Mouse (Mus musculus) WW6 (cell line): ENCODE measurements at regions not wholly inside any gene's neighbourhood (a gene's known extent, or its start where the extent isn't known, plus 50 kb on each side); places are given as distances from the start of the nearest gene placed in this dataset.
A peak's percentile ranks its signal among the peaks of the same experiment; 100 is the strongest.

Experiments used
- DNase-seq: peaks from one replicate; pipeline ENCODE4 v3.0.0-alpha.2; 2013; ENCODE audit warnings: low read depth, low spot score

GRCm38 (mm10) chr13:112122842-112123373 lies 165.3 kb upstream of the Ankrd55 start:
- DNase-seq = no peak

- DNase-seq = no peak
These were observed 162.3 kb upstream of the Ankrd55 start for GRCm38 (mm10) chr13:112125769-112126469.

- DNase-seq = no peak
These were observed 158.0 kb upstream of the Ankrd55 start for GRCm38 (mm10) chr13:112130220-112130619.

GRCm38 (mm10) chr13:112130774-112131173 lies 157.5 kb upstream of the Ankrd55 start:
- DNase-seq = no peak

- no peak for DNase-seq
These were observed 157.1 kb upstream of the Ankrd55 start for GRCm38 (mm10) chr13:112131191-112131590.

- DNase-seq = no peak
These were observed 154.5 kb upstream of the Ankrd55 start for GRCm38 (mm10) chr13:112133736-112134135.

GRCm38 (mm10) chr13:112134701-112135100 lies 153.6 kb upstream of the Ankrd55 start:
- no peak for DNase-seq

GRCm38 (mm10) chr13:112135777-112136176 lies 152.5 kb upstream of the Ankrd55 start:
- no peak for DNase-seq

- DNase-seq = no peak
These were observed 151.4 kb upstream of the Ankrd55 start for GRCm38 (mm10) chr13:112136850-112137249.

- DNase-seq = no peak
These were observed 147.4 kb upstream of the Ankrd55 start for GRCm38 (mm10) chr13:112140871-112141270.

GRCm38 (mm10) chr13:112144393-112145348 lies 143.6 kb upstream of the Ankrd55 start:
- no peak for DNase-seq

GRCm38 (mm10) chr13:112152614-112153550 lies 135.4 kb upstream of the Ankrd55 start:
- DNase-seq = peak; percentile 9

- DNase-seq = no peak
These were observed 134.5 kb upstream of the Ankrd55 start for GRCm38 (mm10) chr13:112153681-112154127.

GRCm38 (mm10) chr13:112159430-112160172 lies 128.7 kb upstream of the Ankrd55 start:
- no peak for DNase-seq

- no peak for DNase-seq
These were observed 128.0 kb upstream of the Ankrd55 start for GRCm38 (mm10) chr13:112160173-112160641.

- DNase-seq = no peak
These were observed 127.5 kb upstream of the Ankrd55 start for GRCm38 (mm10) chr13:112160726-112161125.

GRCm38 (mm10) chr13:112161886-112162285 lies 126.4 kb upstream of the Ankrd55 start:
- DNase-seq = no peak

- no peak for DNase-seq
These were observed 122.3 kb upstream of the Ankrd55 start for GRCm38 (mm10) chr13:112165921-112166320.

- DNase-seq = no peak
These were observed 121.9 kb upstream of the Ankrd55 start for GRCm38 (mm10) chr13:112166338-112166802.

GRCm38 (mm10) chr13:112168468-112168867 lies 119.8 kb upstream of the Ankrd55 start:
- DNase-seq = no peak
